15 mouse cellular contexts compared by ENCODE assay signal in the genomic region with DNA sequence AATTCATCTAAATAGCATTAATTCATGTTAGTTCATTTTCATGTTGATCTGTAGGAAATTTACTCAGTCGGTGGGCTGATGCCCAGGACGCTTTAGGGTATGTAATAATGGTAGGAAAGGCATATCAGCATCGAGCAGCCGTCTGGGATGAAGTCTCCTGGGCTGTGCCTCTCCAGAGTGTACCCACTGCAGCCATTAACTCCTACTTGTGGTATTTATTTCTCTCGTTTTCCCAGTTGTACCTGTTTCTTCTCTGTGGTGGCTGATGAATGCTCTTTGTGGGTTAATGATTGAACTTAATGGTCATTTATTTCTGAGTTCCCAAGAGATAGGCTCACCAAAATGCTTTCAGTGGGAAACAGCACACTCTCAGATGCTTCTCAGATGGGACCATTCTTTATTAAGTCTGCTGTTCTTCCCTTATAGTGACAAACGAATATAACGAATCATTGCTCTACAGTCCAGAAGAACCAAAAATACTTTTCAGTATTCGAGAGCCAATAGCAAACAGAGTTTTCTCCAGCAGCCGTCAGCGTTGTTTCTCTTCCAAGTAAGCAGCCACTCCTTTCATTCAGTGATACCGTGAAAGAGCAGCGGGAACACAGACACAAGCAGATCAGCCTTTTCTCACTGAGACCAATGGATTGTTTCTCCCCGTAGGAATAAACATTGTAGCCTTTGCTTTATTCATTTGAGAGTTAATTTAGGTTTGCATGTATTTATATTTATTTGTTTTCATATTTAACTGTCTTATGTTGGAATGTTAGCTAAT.
"Had no signal": no experiment of that assay in that cellular context is flagged by ENCODE, and none has a peak within 500 bp of the region (broad histone marks: within the 10 kb centered on the region; RNA-seq: fewer than 3 reads in every experiment).

No protein-coding gene starts in this region.

- H3K4me1 ChIP-seq: limb, embryonic 13.5 days; midbrain, embryonic 12.5 days; midbrain, embryonic 15.5 days; neural tube, embryonic 12.5 days had no signal

- ATAC-seq: inflammation-experienced regulatory T-cells, adult 6 months; liver, postnatal 0 days; lung, postnatal 0 days; midbrain, embryonic 15.5 days had no signal

- H3K9me3 ChIP-seq: limb, embryonic 13.5 days; midbrain, embryonic 12.5 days; midbrain, embryonic 15.5 days; neural tube, embryonic 12.5 days had no signal

- H3K4me3 ChIP-seq: limb, embryonic 13.5 days; midbrain, embryonic 12.5 days; midbrain, embryonic 15.5 days; neural tube, embryonic 12.5 days had no signal

- H3K9ac ChIP-seq: limb, embryonic 13.5 days; liver, embryonic 14.5 days; liver, postnatal 0 days; lung, embryonic 14.5 days; midbrain, embryonic 12.5 days; midbrain, embryonic 15.5 days; neural tube, embryonic 12.5 days had no signal

- H3K27ac ChIP-seq: limb, embryonic 13.5 days; liver, embryonic 14.5 days; macrophage; midbrain, embryonic 12.5 days; midbrain, embryonic 15.5 days; neural tube, embryonic 12.5 days had no signal

- H3K4me2 ChIP-seq: limb, embryonic 13.5 days; lung, embryonic 14.5 days; midbrain, embryonic 12.5 days; midbrain, embryonic 15.5 days; neural tube, embryonic 12.5 days had no signal

- DNase-seq: kidney, postnatal 4 days; left cerebral cortex, postnatal 4 days; liver, postnatal 0 days; lung, embryonic 14.5 days; retina, postnatal 1 day; thymus, adult 18-20 months; thymus, postnatal 36 days had no signal

- H3K27me3 ChIP-seq: limb, embryonic 13.5 days; midbrain, embryonic 12.5 days; midbrain, embryonic 15.5 days; neural tube, embryonic 12.5 days had no signal
